Mouse (Mus musculus): ENCODE data around the gene Adcy1. TPM values are rescaled to one million over a fixed set of nuclear protein-coding genes. Genes with fewer than 3 reads are reported as not detected.

Adcy1 gene
- total and polyA plus RNA-seq, 2 experiments, result under 0.01 to 0.16 TPM

GRCm38 (mm10) chr11:7228107-7228506, 164.8 kb downstream of the Adcy1 start:
- Histone ChIP-seq H3K36me3 (ENCODE audit: control insufficient read depth, insufficient read depth, low read length) (no peaks in the 10 kb centered on the region), H3K4me3 (ENCODE audit: insufficient read depth, low read depth, low read length) (no peak overlapping the region), H3K27me3 (ENCODE audit: control insufficient read depth, insufficient read depth, low read length) (no peaks in the 10 kb centered on the region), H3K4me1 (ENCODE audit: control insufficient read depth, insufficient read depth, low read length) (no peaks in the 10 kb centered on the region), H3K27ac (replicated peaks; ENCODE audit: insufficient read depth, low read depth, low read length) (no peak overlapping the region), H3K9ac (ENCODE audit: low read depth, low read length) (no peak overlapping the region), H3K79me2 (ENCODE audit: control insufficient read depth, insufficient read depth, low read length) (no peaks in the 10 kb centered on the region)
- no peak for DNase-seq (ENCODE audit: extremely low read depth, low read depth, low spot score)
- TF ChIP-seq POLR2A (IDR thresholded peaks at IDR 0.05; ENCODE audit: extremely low read depth, insufficient read depth, low read length), result no peak
- TF ChIP-seq CTCF (IDR thresholded peaks at IDR 0.05; ENCODE audit: low read depth, low read length), result no peak
- 83% methylated on average over 4 of the region's 4 CpGs for WGBS

Other genes with a start within 250 kb of the Adcy1 start
- not detected in 2 replicates for gene Gm11983, start 225.8 kb upstream of the Adcy1 start, total RNA-seq (2014; rRNA removed)
- gene Gm11983, start 225.8 kb upstream of the Adcy1 start, polyA plus RNA-seq (2012; rRNA removed), result not detected in 2 replicates
- not detected in 2 replicates for gene Gm11985, start 125.1 kb downstream of the Adcy1 start, total RNA-seq (2014; rRNA removed)
- not detected in 2 replicates for gene Gm11985, start 125.1 kb downstream of the Adcy1 start, polyA plus RNA-seq (2012; rRNA removed)
- gene Igfbp1, start 134.3 kb downstream of the Adcy1 start, total RNA-seq (2014; rRNA removed), result 89.1 and 176 TPM in 2 replicates
- 17.1 and 50.9 TPM in 2 replicates for gene Igfbp1, start 134.3 kb downstream of the Adcy1 start, polyA plus RNA-seq (2012; rRNA removed)
- 17.7 and 34.6 TPM in 2 replicates for gene Igfbp3, start 150.4 kb downstream of the Adcy1 start, total RNA-seq (2014; rRNA removed)
- gene Igfbp3, start 150.4 kb downstream of the Adcy1 start, polyA plus RNA-seq (2012; rRNA removed), result 23.5 and 31.2 TPM in 2 replicates

Data from liver, adult 2 months (tissue).